Mouse (Mus musculus) lung, postnatal 0 days (tissue): ENCODE measurements around the gene Stat5a. TPM values are rescaled to one million over a fixed set of nuclear protein-coding genes. Genes with fewer than 3 reads are reported as not detected.
A peak's percentile ranks its signal among the peaks of the same experiment; 100 is the strongest.

Source experiments
- ATAC-seq: fragments of 200-750 bp; cut with Nextera tagmentation; 2 replicates; pipeline ENCODE4 v1.8.0; 2017; ENCODE audit warnings: moderate library complexity
- DNase-seq: peaks from one replicate; pipeline ENCODE4 v3.0.0-alpha.2; 2016; ENCODE audit warnings: low spot score
- H3K27ac ChIP-seq: fragments of 300-500 bp; sonication (generic); 2 replicates; pipeline ENCODE4 v1.5.1; 2014; ENCODE audit warnings: antibody characterized with exemption, mild to moderate bottlenecking, low read length, mixed read lengths
- H3K27me3 ChIP-seq: fragments of 300-500 bp; sonication (generic); replicated peaks from 2 replicates; pipeline ENCODE4 v1.6.1; 2014; ENCODE audit warnings: low read length, mixed read lengths; ENCODE audit not compliant: insufficient read depth
- H3K36me3 ChIP-seq: fragments of 300-500 bp; sonication (generic); 2 replicates; pipeline ENCODE4 v1.6.1; 2014; ENCODE audit warnings: low read length, mixed read lengths; ENCODE audit not compliant: insufficient read depth
- H3K4me1 ChIP-seq: fragments of 300-500 bp; sonication (generic); 2 replicates; pipeline ENCODE4 v1.6.1; 2014; ENCODE audit warnings: antibody characterized with exemption, low read depth, low read length, mixed read lengths; ENCODE audit not compliant: insufficient read depth
- H3K4me2 ChIP-seq: fragments of 300-500 bp; sonication (generic); replicated peaks from 2 replicates; pipeline ENCODE4 v1.6.1; 2014; ENCODE audit warnings: low read depth, mild to moderate bottlenecking, low read length, moderate library complexity, mixed read lengths
- H3K4me3 ChIP-seq: fragments of 300-500 bp; sonication (generic); 2 replicates; pipeline ENCODE4 v1.5.1; 2014; ENCODE audit warnings: low read depth, low read length
- H3K9ac ChIP-seq: fragments of 300-500 bp; sonication (generic); replicated peaks from 2 replicates; pipeline ENCODE4 v1.6.1; 2014; ENCODE audit warnings: low read depth, mild to moderate bottlenecking
- H3K9me3 ChIP-seq: fragments of 300-500 bp; sonication (generic); 2 replicates; pipeline ENCODE4 v1.6.1; 2016; ENCODE audit warnings: low read length, mixed read lengths
- CTCF ChIP-seq: IDR thresholded peaks from 2 replicates; pipeline ENCODE4 v1.5.1; 2016; ENCODE audit warnings: antibody characterized with exemption, mild to moderate bottlenecking
- EP300 ChIP-seq: IDR thresholded peaks from 2 replicates; pipeline ENCODE4 v1.6.1; 2016; ENCODE audit warnings: antibody characterized with exemption, mild to moderate bottlenecking, control low read depth
- WGBS: fragments of 180-500 bp; shearing (Covaris S2); extraction: QIAGEN DNeasy Blood & Tissue Kit; methylation state at CpG from one replicate; pipeline ENCODE4 v1.1.7; 2014; 5-methylcytosine and 5-hydroxymethylcytosine counted together
- polyA plus RNA-seq: library from polyadenylated mRNA; unstranded; fragments of >200 nt; fragmentation: Nextera tagmentation; extraction: Ambion mirVana; gene quantifications from 2 replicates; pipeline ENCODE4 v1.2.1, GENCODE M21; 2015

The Stat5a gene
- polyA plus RNA-seq, 1 experiment from 2014 or later = 7.1 TPM

- 47% methylated on average over 10 of the region's 10 CpGs for WGBS
- no peak overlapping the region for H3K9ac ChIP-seq
- H3K36me3 ChIP-seq = peaks cover 48% of the 10 kb centered on the region
- no peak for TF ChIP-seq EP300
- TF ChIP-seq CTCF = no peak
- no peak overlapping the region for H3K27ac ChIP-seq
- no peak for ATAC-seq
- H3K4me3 ChIP-seq = no peak overlapping the region
- H3K9me3 ChIP-seq = no peaks in the 10 kb centered on the region
- no peaks in the 10 kb centered on the region for H3K4me1 ChIP-seq
- H3K27me3 ChIP-seq = no peaks in the 10 kb centered on the region
- no peak overlapping the region for H3K4me2 ChIP-seq
- DNase-seq = no peak
Measured at GRCm38 (mm10) chr11:100888348-100888820, 29.2 kb downstream of the Stat5a start.

GRCm38 (mm10) chr11:100890481-100890880, 31.3 kb downstream of the Stat5a start:
- H3K36me3 ChIP-seq = peaks cover 51% of the 10 kb centered on the region
- H3K9ac ChIP-seq = no peak overlapping the region
- no peak overlapping the region for H3K4me2 ChIP-seq
- 68% methylated on average over 6 of the region's 6 CpGs for WGBS
- H3K27me3 ChIP-seq = no peaks in the 10 kb centered on the region
- H3K27ac ChIP-seq = no peak overlapping the region
- TF ChIP-seq EP300 (no peak), CTCF (no peak)
- no peaks in the 10 kb centered on the region for H3K9me3 ChIP-seq
- ATAC-seq (no peak), DNase-seq (no peak)
- no peak overlapping the region for H3K4me3 ChIP-seq
- H3K4me1 ChIP-seq = no peaks in the 10 kb centered on the region

GRCm38 (mm10) chr11:100891256-100892123, 32.3 kb downstream of the Stat5a start:
- H3K36me3 ChIP-seq = peaks cover 55% of the 10 kb centered on the region; the same call in 1 of the 2 replicates
- peak overlapping the region; percentile 14; the same call in 1 of the 2 replicates for H3K27ac ChIP-seq
- H3K4me2 ChIP-seq = no peak overlapping the region
- no peaks in the 10 kb centered on the region for H3K4me1 ChIP-seq
- no peaks in the 10 kb centered on the region for H3K27me3 ChIP-seq
- DNase-seq = peak; percentile 28
- ATAC-seq = peak; percentile 14
- H3K4me3 ChIP-seq = no peak overlapping the region
- WGBS = 43% methylated on average over 15 of the region's 15 CpGs
- no peaks in the 10 kb centered on the region for H3K9me3 ChIP-seq
- H3K9ac ChIP-seq = no peak overlapping the region
- TF ChIP-seq EP300 = peak; percentile 70
- TF ChIP-seq CTCF = peak; percentile 43

- Histone ChIP-seq H3K27me3 (no peaks in the 10 kb centered on the region), H3K27ac (no peak overlapping the region), H3K4me1 (no peaks in the 10 kb centered on the region), H3K4me2 (no peak overlapping the region), H3K9ac (no peak overlapping the region), H3K4me3 (no peak overlapping the region), H3K36me3 (peaks cover 49% of the 10 kb centered on the region), H3K9me3 (no peaks in the 10 kb centered on the region)
- 83% methylated on average over 5 of the region's 5 CpGs for WGBS
- DNase-seq (no peak), ATAC-seq (no peak)
- no peak for TF ChIP-seq EP300
- TF ChIP-seq CTCF = no peak
Measured at GRCm38 (mm10) chr11:100892435-100892834, 33.3 kb downstream of the Stat5a start.

- ATAC-seq = peak; percentile 77
- Histone ChIP-seq H3K9ac (no peak overlapping the region), H3K27ac (no peak overlapping the region), H3K4me1 (no peaks in the 10 kb centered on the region), H3K36me3 (peaks cover 50% of the 10 kb centered on the region), H3K4me3 (no peak overlapping the region), H3K27me3 (no peaks in the 10 kb centered on the region), H3K4me2 (no peak overlapping the region), H3K9me3 (no peaks in the 10 kb centered on the region)
- peak; percentile 96 for DNase-seq
- 22% methylated on average over 9 of the region's 9 CpGs for WGBS
- TF ChIP-seq CTCF = peak; percentile 100
- no peak for TF ChIP-seq EP300
Measured at GRCm38 (mm10) chr11:100893482-100893881, 34.3 kb downstream of the Stat5a start.

- Histone ChIP-seq H3K27me3 (no peaks in the 10 kb centered on the region), H3K4me1 (no peaks in the 10 kb centered on the region), H3K27ac (no peak overlapping the region), H3K4me2 (no peak overlapping the region), H3K9ac (no peak overlapping the region), H3K36me3 (peaks cover 50% of the 10 kb centered on the region), H3K4me3 (no peak overlapping the region), H3K9me3 (no peaks in the 10 kb centered on the region)
- 64% methylated on average over 9 of the region's 9 CpGs for WGBS
- DNase-seq = no peak
- ATAC-seq = no peak
- TF ChIP-seq EP300 (no peak), CTCF (no peak)
Measured at GRCm38 (mm10) chr11:100894146-100894918, 35.2 kb downstream of the Stat5a start.
